8 mouse cellular contexts compared by ENCODE assay signal in the genomic region with DNA sequence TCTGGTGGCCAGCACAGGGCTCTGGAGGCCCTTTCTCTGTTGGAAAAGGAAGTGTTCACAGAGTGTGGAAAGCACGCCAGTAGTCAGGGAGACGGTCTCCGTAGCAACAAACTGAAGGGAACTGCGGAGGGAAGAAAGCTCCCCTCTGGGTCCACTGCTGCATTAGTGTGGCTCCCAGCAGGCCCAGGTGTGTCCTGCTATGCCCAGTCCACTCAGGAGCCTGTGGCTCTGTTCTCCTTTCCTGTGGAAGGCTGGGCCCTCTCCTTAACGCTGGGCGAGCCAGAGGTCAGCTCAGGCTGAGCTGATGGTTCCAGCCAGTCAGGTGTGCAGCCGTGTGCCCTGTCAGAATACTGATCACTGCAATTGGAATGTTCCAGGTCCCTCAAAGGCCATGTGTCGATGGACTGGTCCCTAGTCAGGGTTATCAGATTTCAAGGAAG. TPM values are rescaled to one million over a fixed set of nuclear protein-coding genes. Genes with fewer than 3 reads are reported as not detected.
DNase-seq lines count a peak whose midpoint lies in the region; ATAC-seq and TF ChIP-seq lines count a peak whose summit lies in the region.

No protein-coding gene starts in this region.

- ATAC-seq in hindbrain, embryonic 15.5 days (ENCODE audit: low FRiP score, low read depth), result peak; percentile 88; the same call in 1 of the 2 replicates
- peak; percentile 75 for ATAC-seq in neural tube, embryonic 12.5 days (ENCODE audit: low FRiP score, low read depth)
- ATAC-seq in megakaryocyte-erythroid progenitor cell, adult 5-6 weeks (replicated peaks; ENCODE audit: low FRiP score, low TSS enrichment, poor library complexity, severe bottlenecking), result no peak

- peaks cover 5% of the 10 kb centered on the region for H3K4me1 ChIP-seq in hindbrain, embryonic 15.5 days (replicated peaks)
- H3K4me1 ChIP-seq in neural tube, embryonic 12.5 days, result peaks cover 10% of the 10 kb centered on the region

- H3K9ac ChIP-seq in hindbrain, embryonic 15.5 days, result no peak overlapping the region
- H3K9ac ChIP-seq in neural tube, embryonic 12.5 days, result no peak overlapping the region

- peak overlapping the region; percentile 30; the same call in 1 of the 2 replicates for H3K27ac ChIP-seq in hindbrain, embryonic 15.5 days (replicated peaks)
- no peak overlapping the region for H3K27ac ChIP-seq in left cerebral cortex, adult 2 months
- no peak overlapping the region for H3K27ac ChIP-seq in neural tube, embryonic 12.5 days

- no peaks in the 10 kb centered on the region; the same call in 1 of the 2 replicates for H3K9me3 ChIP-seq in hindbrain, embryonic 15.5 days
- H3K9me3 ChIP-seq in neural tube, embryonic 12.5 days, result no peaks in the 10 kb centered on the region

- no peaks in the 10 kb centered on the region for H3K36me3 ChIP-seq in hindbrain, embryonic 15.5 days
- H3K36me3 ChIP-seq in neural tube, embryonic 12.5 days, result no peaks in the 10 kb centered on the region

- WGBS in hindbrain, embryonic 15.5 days, result 21% methylated on average over 8 of the region's 8 CpGs
- 25% methylated on average over 8 of the region's 8 CpGs for WGBS in neural tube, embryonic 12.5 days

- intact Hi-C loops in left cerebral cortex, adult 2 months (cut with DNase I), result no loop called here

- TF ChIP-seq CTCF in left cerebral cortex, adult 2 months (IDR thresholded peaks at IDR 0.05), result no peak

- H3K4me3 ChIP-seq in hindbrain, embryonic 15.5 days, result no peak overlapping the region
- no peak overlapping the region for H3K4me3 ChIP-seq in left cerebral cortex, adult 2 months
- H3K4me3 ChIP-seq in neural tube, embryonic 12.5 days, result no peak overlapping the region

- peak; percentile 20 for DNase-seq in adrenal gland, postnatal 25 days
- no peak for DNase-seq in adrenal gland, adult 2 months
- peak; percentile 57 for DNase-seq in gastrocnemius, adult 18-20 months (ENCODE audit: low spot score)
- DNase-seq in left cerebral cortex, adult 2 months (ENCODE audit: extremely low spot score in 1 of 2, low spot score in 2 of 2), result peak; percentile 32 to 69
- no peak for DNase-seq in cerebellum, adult 9-11 months

- no peak overlapping the region for H3K4me2 ChIP-seq in hindbrain, embryonic 15.5 days
- H3K4me2 ChIP-seq in neural tube, embryonic 12.5 days (replicated peaks), result no peak overlapping the region; the same call in 1 of the 2 replicates

- no peaks in the 10 kb centered on the region for H3K27me3 ChIP-seq in hindbrain, embryonic 15.5 days
- 0 out of 2 replicates have a peak, but pooled peaks cover 2% of the 10 kb centered on the region for H3K27me3 ChIP-seq in neural tube, embryonic 12.5 days (replicated peaks)

RNA-seq across cellular contexts. Expression of gene Tcf15, which starts 24.5 kb away (rescaled TPM):
- total RNA-seq in adrenal gland, postnatal 25 days (2021), result 3.6 and 5.0 TPM in 2 replicates
- total RNA-seq in adrenal gland, adult 2 months (2021), result 1 to 10 TPM; 2.8 to 5.7 TPM
- 19.0 and 32.0 TPM in 2 replicates for polyA plus RNA-seq in adrenal gland, adult 2 months (2012; rRNA removed)
- 10 to 100 TPM in 1 of 2 experiments, 1 to 10 TPM in 1; 5.5 to 13.9 TPM for total RNA-seq in gastrocnemius, adult 18-20 months (2021)
- polyA plus RNA-seq in hindbrain, embryonic 15.5 days (2015; fragmentation: Nextera tagmentation; extraction: Ambion mirVana), result 1.1 and 1.7 TPM in 2 replicates
- 1 to 10 TPM; 1.6 to 2.4 TPM for total RNA-seq in left cerebral cortex, adult 2 months (2021)
- polyA plus RNA-seq in neural tube, embryonic 12.5 days (2016; fragmentation: Nextera tagmentation; extraction: Ambion mirVana), result 22.6 and 26.3 TPM in 2 replicates
- total RNA-seq in megakaryocyte-erythroid progenitor cell, adult 5-6 weeks (2014; fragmentation: Nextera tagmentation), result 1.0 TPM in 1 of 2 replicates, not detected in the other
- total RNA-seq in megakaryocyte-erythroid progenitor cell, adult 5-6 weeks (2017), result 2.1 and 4.3 TPM in 2 replicates

RNA-seq across cellular contexts. Expression of gene Csnk2a1, which starts 58.8 kb away (rescaled TPM):
- 107 and 109 TPM in 2 replicates for total RNA-seq in adrenal gland, postnatal 25 days (2021)
- 10 to 100 TPM; 91.7 to 93.7 TPM for total RNA-seq in adrenal gland, adult 2 months (2021)
- 8.4 and 10.6 TPM in 2 replicates for polyA plus RNA-seq in adrenal gland, adult 2 months (2012; rRNA removed)
- 100 to 1,000 TPM in 1 of 2 experiments, 10 to 100 TPM in 1; 83.9 to 100 TPM for total RNA-seq in gastrocnemius, adult 18-20 months (2021)
- 94.2 and 97.7 TPM in 2 replicates for polyA plus RNA-seq in hindbrain, embryonic 15.5 days (2015; fragmentation: Nextera tagmentation; extraction: Ambion mirVana)
- total RNA-seq in left cerebral cortex, adult 2 months (2021), result 100 to 1,000 TPM in 1 of 2 experiments, 10 to 100 TPM in 1; 98.0 to 104 TPM
- polyA plus RNA-seq in neural tube, embryonic 12.5 days (2016; fragmentation: Nextera tagmentation; extraction: Ambion mirVana), result 87.0 and 118 TPM in 2 replicates
- 109 and 165 TPM in 2 replicates for total RNA-seq in megakaryocyte-erythroid progenitor cell, adult 5-6 weeks (2014; fragmentation: Nextera tagmentation)
- 158 and 161 TPM in 2 replicates for total RNA-seq in megakaryocyte-erythroid progenitor cell, adult 5-6 weeks (2017)

Comparison
In these comparisons a context has a peak if more than half of its experiments do, and no peak if none do; other contexts are left out.
1. DNase-seq: peak in adrenal gland, postnatal 25 days (single experiment), gastrocnemius, adult 18-20 months (single experiment) and left cerebral cortex, adult 2 months (2 of 2); none in adrenal gland, adult 2 months (single experiment) and cerebellum, adult 9-11 months (single experiment).